Mouse (Mus musculus) inflammation-experienced regulatory T-cells, adult 6 months (primary cell): Measurements from ENCODE around the gene Fam53a. TPM values are rescaled to one million over a fixed set of nuclear protein-coding genes. Genes with fewer than 3 reads are reported as not detected.

Experiments used
- ATAC-seq: one replicate; pipeline ENCODE4 v1.8.0; 2017
- polyA plus RNA-seq, 3 experiments: library from polyadenylated mRNA; unstranded; fragments of 100-300 nt; shearing (Covaris generic); gene quantifications; one replicate each; pipeline ENCODE4 v1.2.1; 2017

The Fam53a gene
- 10 to 100 TPM; 17.8 to 23.6 (median 22.2) TPM for polyA plus RNA-seq

- ATAC-seq: peak; percentile 91
Measured at GRCm38 (mm10) chr5:33629301-33629987, at the start of gene Fam53a, which contains the start of gene Gm9903. TSS of gene Fam53a (minus strand) at chr5:33629635. TSS of gene Gm9903 (plus strand) at chr5:33629925.

GRCm38 (mm10) chr5:33678244-33678643 is 48.8 kb upstream of the Fam53a start:
- no peak for ATAC-seq

GRCm38 (mm10) chr5:33675964-33676363 is 46.5 kb upstream of the Fam53a start:
- ATAC-seq: no peak

- ATAC-seq: no peak
Measured at GRCm38 (mm10) chr5:33674439-33674838, 45.0 kb upstream of the Fam53a start.

GRCm38 (mm10) chr5:33671659-33672058 is 42.2 kb upstream of the Fam53a start:
- peak; percentile 25 for ATAC-seq

GRCm38 (mm10) chr5:33668223-33668622 is 38.8 kb upstream of the Fam53a start:
- ATAC-seq: peak; percentile 35

- no peak for ATAC-seq
Measured at GRCm38 (mm10) chr5:33658664-33659050, 29.2 kb upstream of the Fam53a start.

- ATAC-seq: peak; percentile 91
Measured at GRCm38 (mm10) chr5:33657787-33658663, 28.6 kb upstream of the Fam53a start, which contains the start of the genes Tacc3 and Tmem129. TSS of gene Tacc3 (plus strand) at chr5:33658128. TSS of gene Tmem129 (minus strand) at chr5:33658416.

GRCm38 (mm10) chr5:33657251-33657786 is 27.9 kb upstream of the Fam53a start:
- peak; percentile 46 for ATAC-seq

- no peak for ATAC-seq
Measured at GRCm38 (mm10) chr5:33656739-33657138, 27.3 kb upstream of the Fam53a start.

- no peak for ATAC-seq
Measured at GRCm38 (mm10) chr5:33655251-33655840, 25.9 kb upstream of the Fam53a start.

GRCm38 (mm10) chr5:33654424-33654823 is 25.0 kb upstream of the Fam53a start:
- no peak for ATAC-seq

- no peak for ATAC-seq
Measured at GRCm38 (mm10) chr5:33652783-33653173, 23.3 kb upstream of the Fam53a start.

GRCm38 (mm10) chr5:33651921-33652782 is 22.7 kb upstream of the Fam53a start, which contains the start of gene Slbp:
TSS of gene Slbp (minus strand) at chr5:33652574.
- ATAC-seq: peak; percentile 81

GRCm38 (mm10) chr5:33651541-33651920 is 22.1 kb upstream of the Fam53a start:
- ATAC-seq: peak; percentile 10

GRCm38 (mm10) chr5:33651017-33651416 is 21.6 kb upstream of the Fam53a start:
- ATAC-seq: no peak

- ATAC-seq: peak; percentile 69
Measured at GRCm38 (mm10) chr5:33640652-33641051, 11.2 kb upstream of the Fam53a start.

GRCm38 (mm10) chr5:33638826-33639225 is 9.4 kb upstream of the Fam53a start:
- no peak for ATAC-seq

- no peak for ATAC-seq
Measured at GRCm38 (mm10) chr5:33637606-33638350, 8.3 kb upstream of the Fam53a start.

GRCm38 (mm10) chr5:33635361-33635760 is 5.9 kb upstream of the Fam53a start:
- ATAC-seq: no peak

- ATAC-seq: no peak
Measured at GRCm38 (mm10) chr5:33632526-33632925, 3.1 kb upstream of the Fam53a start.
